Mouse (Mus musculus): ENCODE data around the gene Slc7a1. TPM values are rescaled to one million over a fixed set of nuclear protein-coding genes. Genes with fewer than 3 reads are reported as not detected.

Slc7a1 gene
- polyA plus RNA-seq, 1 experiment from 2014 or later: 10.7 TPM

Other genes with a start within 250 kb of the Slc7a1 start
- 79.3 and 85.3 TPM in 2 replicates for gene Ubl3, start 152.9 kb upstream of the Slc7a1 start, polyA plus RNA-seq (2016; fragmentation: Nextera tagmentation; extraction: Ambion mirVana)